Mouse (Mus musculus) forebrain, embryonic 15.5 days (tissue): ENCODE results near the gene Sf3a2. TPM values are rescaled to one million over a fixed set of nuclear protein-coding genes. Genes with fewer than 3 reads are reported as not detected.
"Not testable (repeated sequence)": the region's sequence is repeated elsewhere in the genome, so short reads cannot be mapped to it uniquely, and the experiment has no call there.

Source experiments
- ATAC-seq: fragments of 200-750 bp; cut with Nextera tagmentation; replicated peaks from 2 replicates; pipeline ENCODE4 v1.8.0; 2017; ENCODE audit warnings: mild to moderate bottlenecking, moderate TSS enrichment, moderate library complexity
- H3K27ac ChIP-seq: fragments of 300-500 bp; sonication (generic); replicated peaks from 2 replicates; pipeline ENCODE4 v1.5.1; 2015; ENCODE audit warnings: mild to moderate bottlenecking, inconsistent platforms
- H3K27me3 ChIP-seq: fragments of 300-500 bp; sonication (generic); 2 replicates; pipeline ENCODE4 v1.6.1; 2015; ENCODE audit warnings: inconsistent platforms
- H3K36me3 ChIP-seq: fragments of 300-500 bp; sonication (generic); 2 replicates; pipeline ENCODE4 v1.6.1; 2015; ENCODE audit warnings: mild to moderate bottlenecking, inconsistent platforms
- H3K4me1 ChIP-seq: fragments of 300-500 bp; sonication (generic); 2 replicates; pipeline ENCODE4 v1.6.1; 2015; ENCODE audit warnings: inconsistent platforms
- H3K4me2 ChIP-seq: fragments of 300-500 bp; sonication (generic); replicated peaks from 2 replicates; pipeline ENCODE4 v1.6.1; 2015; ENCODE audit warnings: mild to moderate bottlenecking, inconsistent platforms
- H3K4me3 ChIP-seq: fragments of 300-500 bp; sonication (generic); 2 replicates; pipeline ENCODE4 v1.5.1; 2015; ENCODE audit warnings: mild to moderate bottlenecking, inconsistent platforms
- H3K9ac ChIP-seq: fragments of 300-500 bp; sonication (generic); replicated peaks from 2 replicates; pipeline ENCODE4 v1.6.1; 2015; ENCODE audit warnings: mild to moderate bottlenecking, inconsistent platforms
- H3K9me3 ChIP-seq: fragments of 300-500 bp; sonication (generic); 2 replicates; pipeline ENCODE4 v1.6.1; 2016; ENCODE audit warnings: inconsistent platforms
- WGBS: fragments of 180-500 bp; shearing (Covaris S2); methylation state at CpG from one replicate; pipeline ENCODE4 v1.1.7; 2015; ENCODE audit warnings: mixed read lengths; 5-methylcytosine and 5-hydroxymethylcytosine counted together
- polyA plus RNA-seq: library from polyadenylated mRNA; unstranded; fragments of >200 nt; fragmentation: Nextera tagmentation; extraction: Ambion mirVana; gene quantifications from 2 replicates; pipeline ENCODE4 v1.2.1, GENCODE M21; 2015

Gene Sf3a2
- polyA plus RNA-seq, 1 experiment from 2014 or later: 60.2 TPM

DNA sequence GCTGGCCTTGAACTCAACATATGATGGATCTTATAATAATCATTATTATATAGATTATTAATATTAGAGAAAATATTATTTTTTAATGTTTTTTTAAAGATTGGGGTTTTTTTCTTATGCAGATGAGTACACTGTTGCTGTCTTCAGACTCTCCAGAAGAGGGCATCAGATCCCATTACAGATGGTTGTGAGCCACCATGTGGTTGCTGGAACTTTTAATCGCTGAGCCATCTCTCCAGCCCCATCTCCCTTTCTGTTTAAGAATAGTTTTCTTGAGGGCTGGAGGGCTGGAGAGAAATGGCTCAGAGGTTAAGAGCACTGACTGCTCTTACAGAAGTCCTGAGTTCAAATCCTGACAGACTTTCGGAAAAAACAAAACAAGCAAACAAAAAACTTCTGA, 24.0 kb downstream of the Sf3a2 start:
- ATAC-seq: no peak
- Histone ChIP-seq H3K4me2 (no peak overlapping the region), H3K27me3 (no peaks in the 10 kb centered on the region), H3K27ac (no peak overlapping the region), H3K36me3 (no peaks in the 10 kb centered on the region), H3K4me1 (no peaks in the 10 kb centered on the region; the same call in 1 of the 2 replicates), H3K4me3 (no peak overlapping the region), H3K9ac (no peak overlapping the region), H3K9me3 (no peaks in the 10 kb centered on the region)
- 43% methylated on average over 2 of the region's 2 CpGs for WGBS

DNA sequence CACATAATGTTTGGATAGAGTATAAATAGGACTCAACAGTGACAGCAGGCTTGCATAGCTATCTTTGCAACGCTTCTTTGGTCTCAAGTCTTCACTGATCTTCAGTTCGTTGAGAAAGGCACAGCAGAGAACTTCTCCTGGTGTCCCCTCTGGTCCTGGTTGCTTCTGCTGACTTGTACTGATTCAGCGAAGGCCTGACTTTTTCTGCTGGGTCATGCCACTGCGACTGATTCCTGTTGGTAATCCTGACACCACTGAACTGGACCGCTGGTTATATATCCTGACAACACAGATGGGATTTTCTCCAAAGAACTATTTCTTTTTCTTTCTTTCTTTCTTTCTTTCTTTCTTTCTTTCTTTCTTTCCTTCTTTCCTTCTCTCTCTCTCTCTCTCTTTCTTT, 24.5 kb downstream of the Sf3a2 start:
- Histone ChIP-seq H3K4me3 (no peak overlapping the region), H3K9ac (no peak overlapping the region), H3K27ac (no peak overlapping the region), H3K27me3 (no peaks in the 10 kb centered on the region), H3K4me1 (peaks cover 2% of the 10 kb centered on the region), H3K36me3 (no peaks in the 10 kb centered on the region), H3K9me3 (no peaks in the 10 kb centered on the region), H3K4me2 (no peak overlapping the region)
- 87% methylated on average over 5 of the region's 5 CpGs for WGBS
- no peak for ATAC-seq

DNA sequence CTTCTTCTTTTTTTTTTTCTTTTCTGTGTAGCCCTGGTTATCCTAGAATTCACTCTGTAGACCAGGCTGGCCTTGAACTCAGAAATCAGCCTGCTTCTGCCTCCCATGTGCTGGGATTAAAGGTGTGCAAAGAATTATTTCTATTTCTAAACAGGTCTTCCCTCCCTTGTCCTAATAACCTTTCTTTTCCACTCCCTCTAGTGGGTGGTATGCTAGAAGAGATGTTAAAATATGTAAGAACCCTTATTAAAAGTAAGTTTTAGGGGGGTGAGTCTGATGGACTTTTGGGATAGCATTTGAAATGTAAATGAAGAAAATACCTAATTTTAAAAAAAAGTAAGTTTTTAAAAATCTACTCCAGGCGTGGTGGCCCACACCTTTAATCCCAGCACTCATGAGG, 25.3 kb downstream of the Sf3a2 start:
- ATAC-seq: no peak
- no peaks in the 10 kb centered on the region for H3K9me3 ChIP-seq
- WGBS: 72% methylated on average over 1 of the region's 1 CpGs
- peaks cover 10% of the 10 kb centered on the region for H3K4me1 ChIP-seq
- no peak overlapping the region for H3K27ac ChIP-seq
- H3K4me3 ChIP-seq: no peak overlapping the region
- H3K27me3 ChIP-seq: no peaks in the 10 kb centered on the region
- H3K36me3 ChIP-seq: peaks cover under 1% of the 10 kb centered on the region; the same call in 1 of the 2 replicates
- no peak overlapping the region for H3K4me2 ChIP-seq
- no peak overlapping the region for H3K9ac ChIP-seq

DNA sequence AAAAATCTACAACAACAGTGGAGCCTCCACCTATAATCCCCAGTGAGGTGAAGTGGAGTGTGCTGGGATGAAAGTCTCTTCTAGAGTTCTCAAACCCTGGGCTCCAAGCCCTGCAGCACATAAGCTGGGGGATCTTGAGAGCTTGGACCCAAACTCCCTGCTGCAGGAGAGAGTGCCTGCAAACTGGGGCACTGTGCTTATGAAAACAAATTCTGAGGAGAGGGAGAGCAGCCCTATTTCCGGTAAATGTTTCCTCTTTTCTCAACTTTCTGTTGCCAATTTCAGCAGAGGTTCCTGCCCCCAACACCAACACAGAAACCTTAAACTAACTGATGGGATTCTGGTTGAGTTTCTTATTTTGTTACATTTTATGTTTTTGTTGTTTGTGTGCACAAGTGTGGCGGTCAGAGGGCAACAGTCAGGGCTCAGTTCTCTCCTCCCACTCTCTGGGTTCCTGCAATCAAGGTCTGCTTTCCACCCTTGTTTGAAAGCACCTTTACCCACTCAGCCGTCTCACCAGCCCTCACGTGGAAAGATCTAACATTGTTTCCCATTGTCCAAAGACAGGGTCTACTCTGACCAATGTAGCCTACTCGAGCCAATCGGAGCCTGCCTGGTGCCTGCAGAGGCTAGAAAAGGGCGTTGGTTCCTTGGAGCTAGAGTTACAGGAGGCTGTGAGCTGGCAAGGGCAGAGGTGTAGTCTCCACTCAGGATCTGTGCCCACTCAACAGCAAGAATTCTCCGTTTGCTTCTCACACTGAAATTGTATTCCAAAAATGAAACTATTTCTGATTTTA, 26.0 kb downstream of the Sf3a2 start:
- no peaks in the 10 kb centered on the region for H3K27me3 ChIP-seq
- no peak overlapping the region for H3K4me2 ChIP-seq
- no peaks in the 10 kb centered on the region for H3K9me3 ChIP-seq
- peaks cover 14% of the 10 kb centered on the region for H3K4me1 ChIP-seq
- H3K9ac ChIP-seq: no peak overlapping the region
- H3K4me3 ChIP-seq: no peak overlapping the region
- peaks cover 4% of the 10 kb centered on the region for H3K36me3 ChIP-seq
- 70% methylated on average over 8 of the region's 8 CpGs for WGBS
- ATAC-seq: no peak
- no peak overlapping the region for H3K27ac ChIP-seq

DNA sequence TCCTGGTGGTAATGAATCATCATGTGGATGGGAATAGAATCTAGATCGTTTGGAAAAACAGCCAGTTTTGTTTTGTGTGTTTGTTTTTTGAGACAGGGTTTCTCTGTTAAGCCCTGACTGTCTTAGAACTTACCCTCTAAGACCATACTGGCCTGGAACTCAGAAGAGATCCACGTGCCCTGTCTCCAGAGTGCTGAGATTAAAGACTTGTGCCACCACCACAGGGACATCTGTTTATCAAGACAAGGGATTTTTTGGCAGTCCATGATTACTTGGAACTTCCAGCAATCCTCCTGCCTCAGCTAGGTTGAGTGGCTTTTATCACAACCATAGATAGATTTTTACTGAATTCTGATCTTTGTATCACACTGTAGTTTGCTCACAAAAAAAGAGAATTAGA, 26.8 kb downstream of the Sf3a2 start:
- Histone ChIP-seq H3K4me2 (no peak overlapping the region), H3K27ac (no peak overlapping the region)
- 80% methylated on average over 2 of the region's 2 CpGs for WGBS

DNA sequence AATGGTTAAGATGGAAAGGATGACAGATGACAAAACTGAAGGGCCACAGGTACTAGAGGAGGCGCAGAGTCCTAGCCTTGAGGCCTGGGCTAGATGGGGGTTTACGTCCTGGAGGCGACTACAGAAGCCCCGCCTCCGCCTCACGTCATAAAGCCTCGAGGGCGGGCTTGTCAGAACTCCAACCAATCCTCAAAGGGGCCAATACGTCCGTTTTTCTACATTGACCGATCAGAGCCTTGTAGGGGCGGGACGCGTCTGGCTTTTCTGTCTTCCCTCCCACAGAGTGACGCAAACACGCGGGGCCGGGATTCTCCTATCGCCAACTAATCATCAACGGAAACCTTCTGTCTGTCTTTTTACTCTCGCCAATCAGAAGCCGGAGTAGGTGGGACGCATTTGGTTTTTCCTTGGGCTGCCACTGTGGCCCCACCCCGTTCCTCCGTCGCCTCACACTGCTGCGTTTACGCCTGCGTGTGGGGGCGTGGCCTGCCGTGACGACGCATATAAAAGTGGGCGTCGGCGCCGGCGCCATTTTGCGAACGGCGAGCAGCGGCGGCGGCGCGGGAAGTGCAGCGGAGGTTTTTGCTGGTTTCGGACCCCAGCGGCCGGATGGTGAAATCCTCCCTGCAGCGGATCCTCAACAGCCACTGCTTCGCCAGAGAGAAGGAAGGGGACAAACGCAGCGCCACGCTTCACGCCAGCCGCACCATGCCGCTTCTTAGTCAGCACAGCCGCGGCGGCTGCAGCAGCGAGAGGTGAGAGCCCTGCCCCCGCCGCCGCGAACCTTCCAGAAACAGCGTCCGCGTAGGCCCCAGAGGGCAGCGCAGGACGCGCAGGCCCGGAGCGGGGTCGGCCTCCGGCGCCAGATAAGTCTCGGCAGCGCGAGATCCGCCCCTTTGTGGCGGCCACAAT, 28.4 kb downstream of the Sf3a2 start, which contains the start of gene Oaz1:
TSS of gene Oaz1 (plus strand) at position 506 of the 912 bp plus-strand sequence.
- peak; percentile 98 for ATAC-seq
- WGBS: under 1% methylated on average over 80 of the region's 82 CpGs
- H3K27ac ChIP-seq: peak within 1 kb of the TSS; percentile 89
- peaks cover 19% of the 10 kb centered on the region for H3K4me1 ChIP-seq
- peak within 1 kb of the TSS; percentile 86 for H3K9ac ChIP-seq
- no peaks in the 10 kb centered on the region for H3K27me3 ChIP-seq
- peaks cover 18% of the 10 kb centered on the region for H3K36me3 ChIP-seq
- H3K4me2 ChIP-seq: peak within 1 kb of the TSS; percentile 98
- H3K4me3 ChIP-seq: peak within 1 kb of the TSS; percentile 93
- H3K9me3 ChIP-seq: no peaks in the 10 kb centered on the region

More for the DNA sequence above, 26.8 kb downstream of the Sf3a2 start:
- Histone ChIP-seq H3K4me3 (no peak overlapping the region), H3K4me1 (peaks cover 19% of the 10 kb centered on the region), H3K27me3 (no peaks in the 10 kb centered on the region), H3K9ac (no peak overlapping the region), H3K36me3 (peaks cover 12% of the 10 kb centered on the region), H3K9me3 (no peaks in the 10 kb centered on the region)
- ATAC-seq: no peak

DNA sequence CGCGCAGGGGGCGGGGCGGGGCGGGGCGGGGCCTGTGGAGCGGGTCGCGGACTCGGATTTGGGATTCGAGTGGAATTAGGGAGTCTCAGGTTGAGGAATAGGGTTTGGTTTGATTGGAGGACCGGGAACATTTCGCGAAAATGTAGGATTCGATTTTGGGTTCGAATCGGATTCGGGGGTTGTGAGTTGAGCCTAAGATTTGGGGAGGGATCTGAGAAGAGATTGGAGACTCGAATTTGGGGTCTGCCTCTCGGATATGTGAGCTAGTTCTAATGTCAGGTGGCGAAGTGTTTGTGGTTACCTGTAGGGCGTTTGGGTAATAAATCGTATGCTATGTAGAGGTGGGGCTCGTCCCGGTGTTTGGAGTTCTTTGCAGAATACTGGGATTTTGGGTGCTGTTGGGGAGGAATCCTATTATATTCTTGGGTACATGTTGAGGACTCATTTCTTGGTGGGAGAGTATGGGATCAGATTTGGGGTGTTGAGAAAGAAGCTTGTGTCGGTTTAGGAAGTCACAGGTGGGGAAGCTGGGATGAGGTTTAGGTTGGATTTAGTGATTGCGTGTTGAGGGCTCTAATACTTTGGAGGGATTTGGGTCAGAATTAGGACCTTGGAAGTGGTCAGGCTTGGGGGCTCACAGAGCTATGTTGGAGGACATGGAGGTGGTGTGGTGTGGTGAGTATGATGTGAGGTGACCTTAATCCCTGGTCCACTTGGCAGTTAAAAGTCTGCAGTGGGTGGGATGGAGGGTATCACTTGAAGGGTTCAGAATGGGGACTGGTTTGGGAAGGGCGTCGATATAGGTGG, 29.3 kb downstream of the Sf3a2 start:
- Histone ChIP-seq H3K27ac (peak overlapping the region; percentile 89), H3K4me1 (peaks cover 19% of the 10 kb centered on the region), H3K4me3 (peak overlapping the region; percentile 93), H3K4me2 (peak overlapping the region; percentile 98), H3K36me3 (peaks cover 18% of the 10 kb centered on the region), H3K9ac (peak overlapping the region; percentile 86), H3K27me3 (no peaks in the 10 kb centered on the region), H3K9me3 (no peaks in the 10 kb centered on the region)
- 7% methylated on average over 29 of the region's 29 CpGs for WGBS
- no peak for ATAC-seq

DNA sequence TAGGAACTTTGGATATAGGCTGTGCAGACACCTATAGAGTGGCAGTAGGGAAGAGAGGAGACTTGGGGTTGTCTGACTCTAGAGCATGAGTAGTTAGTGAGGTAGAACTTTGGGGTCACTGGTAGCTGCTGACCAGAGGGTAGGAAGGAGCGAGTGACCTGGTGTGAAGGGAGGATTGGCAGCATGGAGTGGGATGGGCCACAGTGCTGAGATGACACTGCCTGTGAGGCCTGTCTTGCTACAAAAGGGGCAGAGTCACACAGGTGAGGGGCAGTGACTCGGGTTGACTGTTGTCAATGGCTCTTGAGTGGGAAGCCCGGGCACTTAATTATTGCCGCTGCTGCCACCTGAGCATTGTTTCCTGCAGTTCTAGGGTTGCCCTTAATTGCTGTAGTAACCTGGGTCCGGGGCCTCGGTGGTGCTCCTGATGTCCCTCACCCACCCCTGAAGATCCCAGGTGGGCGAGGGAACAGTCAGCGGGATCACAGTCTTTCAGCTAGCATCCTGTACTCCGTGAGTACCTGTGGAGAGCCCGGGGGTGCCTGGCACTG, 29.9 kb downstream of the Sf3a2 start:
- Histone ChIP-seq H3K9me3 (no peaks in the 10 kb centered on the region), H3K36me3 (peaks cover 18% of the 10 kb centered on the region), H3K9ac (peak overlapping the region; percentile 86), H3K4me1 (peaks cover 19% of the 10 kb centered on the region), H3K4me2 (peak overlapping the region; percentile 98), H3K27ac (no peak overlapping the region), H3K27me3 (no peaks in the 10 kb centered on the region), H3K4me3 (peak overlapping the region; percentile 93)
- WGBS: 79% methylated on average over 10 of the region's 10 CpGs
- no peak for ATAC-seq

DNA sequence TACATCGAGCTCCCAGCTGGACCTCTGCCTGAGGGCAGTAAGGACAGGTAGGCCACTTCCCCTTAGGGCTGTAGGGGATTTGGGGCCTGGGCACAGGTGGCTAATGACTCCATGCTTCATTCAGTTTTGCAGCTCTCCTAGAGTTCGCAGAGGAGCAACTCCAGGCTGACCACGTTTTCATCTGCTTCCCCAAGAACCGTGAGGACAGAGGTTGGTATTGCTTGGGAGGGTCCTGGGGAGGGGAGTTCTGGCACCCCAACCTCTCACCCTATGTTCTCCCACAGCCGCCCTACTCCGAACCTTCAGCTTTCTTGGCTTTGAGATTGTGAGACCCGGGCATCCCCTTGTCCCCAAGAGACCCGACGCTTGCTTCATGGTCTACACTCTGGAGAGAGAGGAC, 30.6 kb downstream of the Sf3a2 start:
- H3K4me2 ChIP-seq: peak overlapping the region; percentile 98
- not testable (repeated sequence) for ATAC-seq, H3K9me3 ChIP-seq, H3K27me3 ChIP-seq, H3K27ac ChIP-seq, H3K9ac ChIP-seq
- H3K4me3 ChIP-seq: peak overlapping the region; percentile 93
- peaks cover 19% of the 10 kb centered on the region for H3K4me1 ChIP-seq
- 85% methylated on average over 9 of the region's 9 CpGs for WGBS
- peaks cover 18% of the 10 kb centered on the region for H3K36me3 ChIP-seq

DNA sequence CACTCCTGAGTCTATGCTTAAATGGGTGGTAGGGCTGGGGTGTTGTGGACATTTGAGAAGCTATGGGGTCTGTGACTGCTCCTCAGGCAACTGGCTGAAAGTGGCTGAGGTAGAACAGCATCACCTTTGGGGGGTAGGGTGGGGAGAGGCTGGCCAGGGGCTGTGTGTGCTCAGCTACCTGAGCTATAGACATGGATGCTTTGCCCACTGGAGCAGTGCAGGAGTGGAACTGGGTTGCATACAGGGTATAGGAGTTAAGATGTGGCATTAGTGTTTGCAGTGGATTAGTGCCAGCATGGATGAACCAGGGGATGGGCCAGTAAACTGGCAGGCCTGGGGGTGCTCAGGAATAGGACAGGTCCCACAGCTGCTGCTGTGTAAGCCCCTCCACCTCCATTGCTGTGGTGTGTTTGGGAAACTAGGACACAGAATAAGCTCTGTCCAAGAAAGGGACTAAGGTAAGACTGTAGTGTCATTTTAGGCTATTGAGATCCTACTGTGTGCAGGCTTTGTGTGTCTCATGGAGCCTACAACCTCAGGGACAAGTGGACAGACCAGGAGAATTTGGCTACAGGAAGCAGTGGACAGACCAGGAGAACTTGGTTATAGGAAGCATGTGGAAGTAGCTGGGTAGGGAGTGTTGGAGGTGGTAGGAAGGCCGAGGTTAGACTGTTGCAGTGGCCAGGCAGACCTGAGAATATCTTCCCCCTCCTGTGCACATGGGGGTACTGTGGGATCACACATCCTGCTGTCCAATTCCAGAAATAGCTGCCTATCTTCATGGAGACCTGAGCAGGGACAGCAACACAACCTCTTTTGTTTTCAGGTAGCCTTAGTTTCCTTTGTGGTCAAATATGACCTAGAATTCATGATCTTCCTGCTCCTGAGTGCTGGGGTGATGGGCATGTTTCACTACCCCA, 31.6 kb downstream of the Sf3a2 start:
- ATAC-seq: no peak
- H3K9me3 ChIP-seq: no peaks in the 10 kb centered on the region
- no peak overlapping the region for H3K4me2 ChIP-seq
- H3K36me3 ChIP-seq: peaks cover 22% of the 10 kb centered on the region
- peaks cover 10% of the 10 kb centered on the region for H3K27me3 ChIP-seq
- H3K4me1 ChIP-seq: peaks cover 19% of the 10 kb centered on the region
- peak overlapping the region; percentile 2; the same call in 1 of the 2 replicates for H3K4me3 ChIP-seq
- H3K9ac ChIP-seq: no peak overlapping the region
- no peak overlapping the region for H3K27ac ChIP-seq
- 74% methylated on average over 1 of the region's 1 CpGs for WGBS
